Mouse (Mus musculus) liver, postnatal 0 days (tissue): ENCODE data around the gene Gm20388.

Experiments used
- CTCF ChIP-seq: sonication (generic); IDR thresholded peaks from 2 replicates; pipeline ENCODE4 v1.5.1; 2016; ENCODE audit warnings: antibody characterized with exemption, low read depth
- EP300 ChIP-seq: IDR thresholded peaks from 2 replicates; pipeline ENCODE4 v1.6.1; 2016; ENCODE audit warnings: antibody characterized with exemption, low read depth, mild to moderate bottlenecking

GRCm38 (mm10) chr8:123726759-123727158, 3816.1 kb downstream of the Gm20388 start:
- TF ChIP-seq CTCF (no peak), EP300 (no peak)
